Mouse (Mus musculus) Muller cell, postnatal 12 days (primary cell): ENCODE measurements around the gene Ptchd1.

Experiments
- DNase-seq: peaks from one replicate; pipeline ENCODE4 v3.0.0-alpha.2; 2015; ENCODE audit errors: inconsistent ontology term

The Ptchd1 gene

GRCm38 (mm10) chrX:155623701-155624281, at the start of gene Ptchd1:
TSS of gene Ptchd1 (minus strand) at chrX:155623814.
- peak; percentile 71 for DNase-seq

DNA sequence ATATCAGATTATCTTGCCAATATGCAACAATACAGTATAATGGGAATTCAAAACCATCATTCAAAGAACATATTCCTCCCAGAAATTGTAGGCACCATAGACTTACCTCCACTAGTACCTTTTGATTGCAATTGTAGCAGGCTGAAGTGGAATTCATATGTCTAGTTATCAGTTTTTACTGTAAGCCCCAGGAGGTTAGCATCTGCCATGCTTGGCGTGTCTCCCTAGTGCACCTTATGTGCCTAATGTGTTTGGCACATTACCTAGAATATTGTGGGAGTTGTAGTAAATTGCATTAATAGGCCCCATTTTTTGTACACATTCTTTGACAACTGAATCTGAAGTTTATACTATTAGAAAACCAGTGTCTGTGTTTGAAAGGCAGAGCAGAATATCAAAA, 34.4 kb upstream of the Ptchd1 start:
- DNase-seq = no peak

- no peak for DNase-seq
Observed at GRCm38 (mm10) chrX:155645975-155646374, 22.4 kb upstream of the Ptchd1 start.

DNA sequence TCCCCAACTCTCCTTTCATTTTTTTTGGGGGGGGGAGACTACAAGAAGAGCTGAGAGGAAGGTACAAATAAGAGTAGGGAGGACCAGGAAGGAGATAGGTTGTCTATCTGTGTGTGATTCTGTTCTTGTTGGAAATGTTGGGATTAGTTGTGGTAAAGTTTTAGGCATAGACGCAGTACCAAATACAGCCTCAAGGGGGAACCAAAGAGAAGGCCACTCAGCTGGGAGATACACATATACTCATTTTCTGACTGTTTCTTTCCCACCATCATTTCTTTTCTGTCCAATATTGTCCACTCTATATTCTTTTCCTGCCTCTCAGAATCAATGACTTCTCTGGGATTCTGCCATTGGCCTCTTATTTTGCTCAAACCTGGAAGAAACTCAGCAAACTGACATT, 20.4 kb upstream of the Ptchd1 start:
- DNase-seq = no peak

- DNase-seq = peak; percentile 45
Observed at GRCm38 (mm10) chrX:155625671-155626196, 2.1 kb upstream of the Ptchd1 start.

- DNase-seq = no peak
Observed at GRCm38 (mm10) chrX:155624895-155625294, 1.3 kb upstream of the Ptchd1 start.

GRCm38 (mm10) chrX:155624341-155624841, 777 bp upstream of the Ptchd1 start, which contains the start of gene Gm15155:
TSS of gene Gm15155 (plus strand) at chrX:155624741.
- peak; percentile 48 for DNase-seq

- peak; percentile 43 for DNase-seq
Observed at GRCm38 (mm10) chrX:155622961-155623599, 534 bp downstream of the Ptchd1 start.

- DNase-seq = no peak
Observed at GRCm38 (mm10) chrX:155622527-155622926, 1.1 kb downstream of the Ptchd1 start.

GRCm38 (mm10) chrX:155601196-155601595, 22.4 kb downstream of the Ptchd1 start:
- no peak for DNase-seq

DNA sequence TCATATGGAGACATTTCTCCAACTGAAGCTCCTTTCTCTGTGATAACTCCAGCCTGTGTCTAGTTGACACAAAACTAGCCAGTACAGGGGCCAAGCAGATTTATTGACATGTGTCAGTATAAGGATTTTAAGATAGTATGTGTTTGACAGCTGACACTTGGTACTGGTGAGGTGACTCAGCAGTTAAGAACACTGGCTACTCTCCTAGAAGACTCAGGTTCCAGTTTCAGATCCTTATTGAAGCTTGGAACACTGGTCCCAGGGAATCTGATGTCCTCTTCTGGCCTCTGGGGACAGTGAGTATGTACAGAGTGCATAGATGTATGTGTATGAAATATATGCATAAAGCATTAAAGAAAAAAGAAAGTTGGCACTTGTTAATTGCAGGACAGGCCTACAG, 27.2 kb downstream of the Ptchd1 start:
- DNase-seq = no peak

DNA sequence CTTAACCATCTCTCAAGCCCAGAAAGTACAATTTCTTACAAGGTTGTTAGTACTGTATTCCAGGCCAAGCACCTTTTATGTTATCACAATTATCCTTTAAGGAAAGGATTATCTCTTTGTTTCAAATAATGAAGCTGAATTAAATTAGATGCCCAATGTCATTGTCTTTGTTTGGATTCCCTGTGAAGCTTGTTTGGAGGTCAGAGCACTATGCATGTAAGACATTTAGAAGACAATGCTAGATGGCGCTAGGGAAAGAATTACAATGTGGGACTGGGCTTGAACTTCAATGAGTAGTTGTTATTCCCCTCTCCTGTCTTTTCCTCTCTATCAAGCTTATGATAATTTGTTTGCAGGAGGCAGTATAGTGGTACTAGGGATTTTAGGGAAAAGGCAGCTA, 28.9 kb downstream of the Ptchd1 start:
- DNase-seq = no peak

DNA sequence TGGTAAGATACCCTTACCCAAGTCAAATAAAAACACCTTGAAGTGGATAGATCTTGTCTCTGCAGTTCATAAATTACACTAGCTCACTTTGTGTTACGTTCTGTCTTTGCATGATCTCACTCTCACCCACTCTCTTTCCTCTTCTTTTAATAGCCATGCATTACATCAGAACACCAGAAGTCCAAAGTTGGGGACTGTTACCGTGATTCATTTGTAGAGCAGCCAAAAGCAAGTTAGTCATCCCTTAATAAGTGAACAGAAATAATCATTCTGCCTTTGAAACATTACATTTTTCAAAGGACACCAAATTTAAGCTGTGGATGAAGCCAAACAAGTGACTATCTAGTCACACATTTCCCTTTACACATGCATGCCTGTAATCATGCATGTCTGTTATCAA, 31.1 kb downstream of the Ptchd1 start:
- peak; percentile 68 for DNase-seq

- no peak for DNase-seq
Observed at GRCm38 (mm10) chrX:155591490-155591889, 32.1 kb downstream of the Ptchd1 start.

DNA sequence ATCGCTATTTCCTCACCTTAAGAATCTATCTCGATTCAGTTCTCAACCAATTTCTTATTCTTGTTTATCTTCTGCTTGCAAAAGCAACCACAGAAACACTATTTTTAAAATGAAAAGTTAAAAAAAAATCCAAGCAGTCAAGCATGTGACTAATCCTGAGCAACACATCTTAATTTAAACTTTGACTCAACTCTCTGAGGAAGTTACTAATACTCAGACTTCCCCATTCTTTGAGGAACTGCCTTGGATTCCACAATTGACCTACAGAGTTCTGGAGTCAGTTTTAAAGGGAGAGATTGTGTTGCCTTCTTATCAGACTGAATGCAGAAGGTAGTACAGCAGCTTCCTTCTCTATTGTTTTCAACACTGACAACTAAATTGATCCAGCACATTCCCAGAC, 39.0 kb downstream of the Ptchd1 start:
- DNase-seq = no peak

DNA sequence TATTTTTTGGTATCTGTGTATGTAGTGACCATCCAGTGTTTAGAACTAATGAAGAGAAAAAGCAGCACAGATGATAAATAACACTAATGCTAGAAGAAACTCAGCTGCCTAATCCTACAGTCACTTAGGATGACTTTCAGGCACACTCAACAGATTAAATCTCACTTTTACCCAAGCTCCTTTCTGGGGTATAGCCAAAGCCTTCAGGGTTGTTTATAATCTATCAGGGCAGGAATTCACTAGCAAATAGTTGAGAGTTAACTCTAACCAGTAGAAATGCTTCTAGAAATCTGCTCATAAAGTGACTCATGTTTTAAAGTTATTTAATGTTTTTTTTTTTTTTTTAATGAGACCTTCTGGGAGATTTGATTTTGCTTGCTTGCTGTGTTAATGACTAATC, 43.8 kb downstream of the Ptchd1 start:
- peak; percentile 29 for DNase-seq

- no peak for DNase-seq
Observed at GRCm38 (mm10) chrX:155572396-155572795, 51.2 kb downstream of the Ptchd1 start.

- DNase-seq = no peak
Observed at GRCm38 (mm10) chrX:155543780-155544179, 79.8 kb downstream of the Ptchd1 start.
